Mouse (Mus musculus): Measurements from ENCODE around the gene Tlk1.

Gene Tlk1

DNA sequence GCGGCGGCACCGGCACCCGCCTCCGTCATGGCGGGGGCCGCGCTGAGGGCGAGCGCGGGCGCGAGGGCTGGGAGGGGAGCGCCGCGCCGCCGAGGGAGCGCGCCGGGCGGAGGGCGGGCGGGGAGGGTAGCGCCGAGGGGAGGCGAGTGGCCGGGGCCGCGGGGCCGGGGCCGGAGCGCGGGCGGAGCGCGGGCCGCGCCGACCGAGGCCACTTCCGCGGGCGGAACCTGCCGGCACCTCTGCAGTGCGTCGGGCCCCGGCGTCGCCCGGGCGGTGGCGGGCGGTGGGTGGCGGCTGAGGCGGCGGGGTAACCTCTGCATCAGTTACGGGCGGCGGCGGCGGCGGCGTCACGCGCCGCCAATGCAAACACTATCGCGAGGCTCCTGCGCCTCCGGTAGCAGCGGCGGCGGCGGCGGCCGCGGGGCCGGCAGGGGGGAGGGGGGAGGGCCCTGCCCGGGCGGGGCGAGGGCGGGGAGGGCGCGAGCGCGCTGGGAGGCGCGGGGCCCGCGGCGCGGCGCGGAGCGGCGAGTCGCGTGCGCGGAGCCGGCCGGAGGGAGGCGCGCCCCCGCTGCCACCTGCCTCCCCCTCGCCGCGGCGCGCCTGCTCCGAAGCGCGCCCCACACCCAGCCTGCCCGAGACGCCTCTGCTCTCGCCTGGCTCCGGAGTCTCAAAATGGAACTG is at the start of gene Tlk1:
Gene Tlk1 (minus strand): TSS at position 358 of the 681 bp plus-strand sequence.
- DNase-seq (ENCODE audit: low spot score) = peak; percentile 79

DNA sequence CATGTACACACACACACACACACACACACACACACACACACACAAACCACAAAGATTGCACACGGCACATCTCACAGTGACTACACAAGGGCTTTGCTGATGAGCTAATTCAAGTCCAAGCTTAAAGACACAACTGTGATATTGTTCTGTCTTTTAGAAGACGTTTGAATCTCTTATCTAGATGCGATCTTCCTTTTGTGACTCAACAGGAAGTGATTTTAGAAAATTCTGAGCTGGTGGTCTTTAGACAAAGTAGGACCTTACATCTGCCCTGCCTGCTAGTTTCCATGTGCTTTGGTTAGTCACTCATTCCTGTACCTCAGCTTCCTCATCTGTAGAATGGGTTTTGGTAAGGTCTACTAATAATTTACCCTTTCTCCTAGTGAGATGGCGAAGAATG is 49.6 kb upstream of the Tlk1 start:
- DNase-seq (ENCODE audit: low spot score) = no peak

DNA sequence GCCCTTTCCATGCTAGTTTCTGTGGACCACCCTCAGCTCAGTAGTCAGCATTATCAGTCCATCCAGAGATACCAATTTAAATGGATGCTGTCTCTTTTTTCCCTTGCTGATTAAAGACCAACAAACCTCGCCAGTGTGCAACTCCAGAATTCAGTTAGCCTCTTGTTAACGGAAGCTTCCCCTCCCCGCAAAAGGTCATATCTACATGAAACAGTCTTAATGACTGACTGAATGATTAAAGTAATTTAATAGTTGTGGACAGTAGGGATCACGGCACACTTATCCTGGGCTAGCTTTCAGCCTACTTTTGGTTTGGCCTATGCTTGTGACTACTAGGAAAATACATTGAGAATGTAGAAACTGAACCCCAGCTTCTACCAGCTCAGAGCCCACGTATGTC is 47.6 kb upstream of the Tlk1 start:
- DNase-seq (ENCODE audit: low spot score) = no peak

DNA sequence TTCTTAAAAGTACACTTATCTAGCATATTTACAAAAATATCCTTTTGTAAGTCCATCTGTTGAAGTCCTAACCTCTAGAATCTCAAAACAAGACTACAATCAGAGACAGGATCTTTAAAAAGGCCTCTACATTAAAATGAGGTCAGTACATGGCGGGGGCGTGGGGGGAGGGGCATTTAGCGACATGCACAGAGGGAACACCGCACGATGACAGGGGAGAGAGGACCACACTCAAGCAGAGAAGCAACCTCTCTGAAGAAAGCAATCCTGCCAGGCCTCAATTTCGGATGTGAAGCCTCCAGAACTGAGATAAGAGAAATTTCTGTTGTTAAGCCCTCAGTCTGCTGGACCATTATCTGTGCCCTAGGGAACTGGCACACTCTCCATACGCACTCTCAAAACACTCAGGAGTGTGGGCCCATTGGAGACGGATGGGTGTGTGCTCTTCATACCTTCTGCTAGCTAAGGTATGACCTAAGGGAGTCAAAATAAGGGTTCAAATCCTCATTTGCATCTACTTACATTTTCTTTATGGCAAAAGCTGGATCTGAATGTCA is 46.0 kb upstream of the Tlk1 start:
- DNase-seq (ENCODE audit: low spot score) = no peak

DNA sequence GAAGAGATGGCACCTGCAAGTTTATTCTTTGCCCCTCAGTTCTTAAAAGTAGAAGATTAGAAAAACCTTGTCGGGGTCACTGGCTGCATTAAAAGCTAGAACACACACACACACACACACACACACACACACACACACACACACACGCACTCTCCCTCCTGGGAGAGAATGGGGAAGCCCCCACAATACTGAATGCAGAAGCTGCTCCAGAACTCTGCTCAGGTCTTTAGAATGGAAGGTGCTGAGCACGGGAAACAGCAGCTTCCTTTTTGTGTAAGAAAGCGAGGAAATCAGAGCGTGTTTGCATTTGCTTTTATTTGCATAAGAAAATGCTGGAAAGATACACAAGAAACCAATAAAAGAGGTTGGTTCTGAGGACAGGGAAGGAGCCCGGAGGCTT is 45.3 kb upstream of the Tlk1 start:
- DNase-seq (ENCODE audit: low spot score) = no peak

DNA sequence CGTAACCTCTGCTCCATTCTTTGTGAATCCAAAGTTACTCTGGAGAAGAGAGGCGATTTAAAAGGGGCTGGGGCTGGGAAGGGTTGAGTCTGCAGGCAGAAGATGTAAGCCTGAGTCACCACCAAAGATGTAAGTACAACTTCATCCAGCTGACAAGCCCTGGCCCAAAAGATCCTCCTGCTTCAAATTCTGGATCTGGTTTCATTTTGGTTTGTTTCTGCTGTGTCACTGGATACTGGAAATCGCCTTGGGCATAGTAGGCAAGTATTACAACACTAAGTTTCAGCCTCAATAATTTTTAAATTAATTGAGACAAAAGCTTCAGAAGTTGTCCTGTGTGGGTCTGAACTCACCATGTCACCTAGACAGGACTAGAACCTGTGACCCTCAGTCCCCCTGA is 43.6 kb upstream of the Tlk1 start:
- no peak for DNase-seq (ENCODE audit: low spot score)

DNA sequence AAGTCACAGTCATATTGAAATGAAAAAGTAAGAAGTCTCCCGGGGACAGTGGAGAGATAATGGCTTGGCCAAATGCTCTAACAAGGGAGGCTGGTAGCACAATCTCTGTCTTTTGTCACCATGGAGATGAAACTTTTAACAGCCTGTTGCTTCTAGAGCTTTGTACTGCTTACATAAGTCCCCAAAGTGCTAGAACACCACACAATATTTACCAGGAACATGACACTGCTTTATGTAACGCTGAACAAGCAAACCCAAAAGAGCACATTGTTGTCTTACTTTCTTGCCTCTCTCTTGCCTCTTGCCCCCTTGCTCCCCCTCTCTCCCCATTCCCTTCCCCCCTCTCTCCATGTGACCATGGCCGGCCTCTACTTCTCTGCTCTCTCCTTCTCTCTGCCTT is 41.7 kb upstream of the Tlk1 start:
- DNase-seq (ENCODE audit: low spot score) = no peak

DNA sequence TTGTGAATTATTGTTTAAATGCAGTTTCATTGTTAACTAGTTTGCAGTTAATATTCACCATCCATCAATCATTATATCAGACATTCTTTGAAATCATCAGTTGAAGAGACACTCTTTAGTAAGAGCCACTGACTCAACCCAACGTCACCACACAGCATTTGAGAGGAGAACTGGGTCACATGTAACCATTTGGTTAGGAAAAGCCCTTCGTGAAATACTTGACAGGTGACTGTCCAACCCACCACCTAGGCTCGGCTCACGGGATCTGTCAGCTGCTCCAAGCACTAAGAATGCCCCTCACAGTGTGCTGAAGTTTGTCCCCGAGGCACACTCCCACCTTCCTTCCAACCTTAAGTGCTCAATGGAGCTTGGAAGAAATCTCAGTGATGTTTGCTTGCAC is 37.4 kb upstream of the Tlk1 start:
- DNase-seq (ENCODE audit: low spot score) = no peak

DNA sequence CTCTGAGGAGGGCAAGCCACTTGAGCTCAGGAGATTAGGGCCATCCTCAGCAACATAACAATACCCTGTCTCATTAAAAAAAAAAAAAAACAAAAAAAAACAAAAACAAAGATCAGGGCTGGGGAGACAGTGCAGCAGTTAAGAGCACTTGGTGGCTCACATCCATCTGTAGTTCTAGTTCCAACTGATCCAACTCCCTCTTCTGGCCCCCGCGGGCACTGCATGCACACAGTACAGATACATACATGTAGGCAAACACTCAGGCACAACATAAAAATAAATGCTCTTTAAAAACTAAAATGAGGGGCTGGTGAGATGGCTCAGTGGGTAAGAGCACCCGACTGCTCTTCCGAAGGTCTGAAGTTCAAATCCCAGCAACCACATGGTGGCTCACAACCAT is 34.2 kb upstream of the Tlk1 start:
- no peak for DNase-seq (ENCODE audit: low spot score)

DNA sequence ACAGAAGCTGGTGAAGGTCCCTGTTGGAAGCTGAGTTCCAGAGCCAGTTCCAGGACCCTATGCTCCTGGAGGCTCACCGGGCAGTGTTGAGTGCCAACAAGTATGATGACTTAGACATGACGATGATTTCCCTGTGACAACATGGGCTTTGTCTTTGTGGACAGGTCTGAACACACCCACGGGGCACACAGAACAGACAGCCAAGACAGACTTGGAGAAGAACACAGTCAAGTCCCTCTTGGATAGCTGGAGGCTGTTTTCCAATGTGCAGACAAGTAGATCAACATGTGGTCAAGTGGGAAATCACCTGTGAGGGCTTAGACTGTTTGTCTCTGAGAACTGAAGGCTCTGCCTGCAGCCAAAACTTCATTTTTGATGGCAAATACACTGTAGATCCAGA is 31.4 kb upstream of the Tlk1 start:
- DNase-seq (ENCODE audit: low spot score) = no peak

DNA sequence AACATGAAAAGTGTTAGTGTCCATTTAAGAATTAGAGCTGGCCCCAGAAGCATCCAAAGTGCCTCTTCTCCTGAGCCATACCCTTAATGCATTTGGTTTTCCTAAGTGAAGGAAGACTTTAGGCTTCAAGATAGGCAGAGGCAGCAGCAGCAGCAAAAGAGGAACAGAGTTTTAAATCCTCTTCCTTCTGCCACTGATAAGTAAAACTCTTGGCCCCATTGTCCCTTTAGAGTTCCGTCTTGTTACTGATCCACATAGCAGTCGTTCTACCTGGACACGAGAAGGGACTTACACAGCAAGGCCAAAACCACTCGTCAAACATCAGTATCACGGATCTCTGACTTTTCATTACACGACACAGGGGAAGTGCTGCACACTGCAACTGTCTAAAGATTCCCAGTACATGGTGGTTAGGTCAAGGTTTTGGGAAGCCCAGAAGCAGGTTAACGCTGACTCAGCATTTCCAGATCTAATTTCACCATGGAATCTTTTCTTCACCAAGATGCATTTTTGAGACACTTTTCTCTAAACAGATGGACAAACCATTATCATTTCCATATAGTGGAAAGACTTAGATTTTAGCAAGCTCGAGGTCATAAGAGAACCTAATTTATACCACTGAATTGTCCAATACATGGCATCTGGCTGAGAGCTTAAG is 28.8 kb upstream of the Tlk1 start:
- no peak for DNase-seq (ENCODE audit: low spot score)

DNA sequence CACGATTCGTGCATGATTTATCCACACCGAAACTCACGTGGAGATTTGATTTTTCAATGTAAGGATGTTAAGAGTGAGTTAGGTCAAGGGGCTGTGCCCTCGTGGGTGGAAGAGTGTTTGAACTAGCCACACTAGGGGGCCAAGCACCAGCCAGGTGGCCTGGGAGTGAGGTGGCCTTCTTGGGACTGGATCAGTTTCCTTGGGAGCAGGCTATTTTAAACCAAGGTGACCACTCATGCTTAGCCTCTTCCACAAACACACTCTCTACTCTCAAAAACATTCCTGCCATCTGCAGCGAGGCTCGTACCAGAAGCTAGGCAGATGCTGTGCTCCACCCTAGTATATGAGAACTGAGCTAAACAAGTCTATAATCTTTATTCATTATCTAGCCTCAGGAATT is 27.8 kb upstream of the Tlk1 start:
- DNase-seq (ENCODE audit: low spot score) = no peak

DNA sequence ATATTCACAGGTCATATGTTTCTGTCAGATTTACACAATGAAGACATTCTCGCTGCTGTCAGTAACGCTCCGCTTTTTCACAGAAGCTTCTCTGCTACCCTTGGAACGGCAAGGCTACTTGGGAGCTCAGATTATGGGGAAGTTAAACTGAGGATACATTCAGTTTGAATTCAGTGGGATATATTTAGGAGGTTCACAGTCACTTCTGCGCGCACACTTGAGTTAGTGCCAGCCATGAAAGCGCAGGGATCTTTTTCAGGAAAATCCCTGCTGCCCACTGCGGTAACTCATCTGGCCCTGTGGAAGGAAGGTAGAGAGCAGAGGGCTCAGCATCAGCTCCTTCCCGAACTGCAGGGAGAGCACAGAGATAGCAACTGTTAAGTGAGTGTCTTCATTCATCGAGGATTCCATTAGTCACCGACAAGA is 27.3 kb upstream of the Tlk1 start:
- DNase-seq (ENCODE audit: low spot score) = no peak

DNA sequence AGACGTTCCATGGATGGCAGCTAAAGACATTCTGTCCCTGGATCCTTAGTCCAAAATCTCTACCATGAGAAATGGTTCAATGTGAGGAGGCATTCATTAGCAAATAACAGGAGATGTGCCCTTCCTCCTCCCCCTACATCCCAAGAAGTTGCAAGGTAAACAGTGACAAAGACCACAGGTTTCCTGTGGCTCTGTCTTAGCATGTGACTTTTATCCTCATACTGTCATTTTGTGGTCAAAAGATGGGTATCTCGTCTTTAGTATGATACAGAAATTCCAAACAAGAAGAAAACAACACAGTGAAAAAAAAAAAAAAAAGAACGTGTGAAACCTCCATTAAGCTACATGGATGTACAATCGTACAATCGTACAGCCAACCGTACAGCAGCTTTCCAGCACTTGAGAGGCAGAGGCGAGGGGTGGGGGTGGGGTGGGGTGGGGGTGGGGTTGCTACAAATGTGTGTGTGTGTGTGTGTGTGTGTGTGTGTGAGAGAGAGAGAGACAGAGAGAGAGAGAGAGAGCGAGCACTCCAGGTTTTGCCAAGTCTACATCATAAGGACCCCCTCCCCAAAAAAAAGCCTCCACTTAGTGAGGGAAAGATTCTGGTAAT is 26.8 kb upstream of the Tlk1 start:
- no peak for DNase-seq (ENCODE audit: low spot score)

DNA sequence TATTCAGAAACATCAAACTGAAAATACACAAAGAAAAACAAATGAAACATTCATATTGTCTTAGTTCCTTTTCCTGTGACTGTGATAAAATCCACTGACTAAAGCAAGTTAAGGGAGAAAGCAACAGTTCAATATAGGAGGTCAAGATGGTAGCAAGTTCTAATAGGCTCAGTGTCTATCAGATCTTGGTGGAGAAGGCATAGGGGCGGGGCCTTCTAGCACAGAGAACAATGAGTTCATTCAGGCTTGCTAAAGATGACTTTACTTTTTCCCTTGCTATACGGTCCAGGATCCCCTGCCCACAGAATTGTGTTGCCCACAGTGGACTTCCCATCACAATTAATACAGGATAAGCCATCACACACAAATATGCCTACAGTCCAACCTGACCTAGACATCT is 20.3 kb upstream of the Tlk1 start:
- DNase-seq (ENCODE audit: low spot score) = no peak

DNA sequence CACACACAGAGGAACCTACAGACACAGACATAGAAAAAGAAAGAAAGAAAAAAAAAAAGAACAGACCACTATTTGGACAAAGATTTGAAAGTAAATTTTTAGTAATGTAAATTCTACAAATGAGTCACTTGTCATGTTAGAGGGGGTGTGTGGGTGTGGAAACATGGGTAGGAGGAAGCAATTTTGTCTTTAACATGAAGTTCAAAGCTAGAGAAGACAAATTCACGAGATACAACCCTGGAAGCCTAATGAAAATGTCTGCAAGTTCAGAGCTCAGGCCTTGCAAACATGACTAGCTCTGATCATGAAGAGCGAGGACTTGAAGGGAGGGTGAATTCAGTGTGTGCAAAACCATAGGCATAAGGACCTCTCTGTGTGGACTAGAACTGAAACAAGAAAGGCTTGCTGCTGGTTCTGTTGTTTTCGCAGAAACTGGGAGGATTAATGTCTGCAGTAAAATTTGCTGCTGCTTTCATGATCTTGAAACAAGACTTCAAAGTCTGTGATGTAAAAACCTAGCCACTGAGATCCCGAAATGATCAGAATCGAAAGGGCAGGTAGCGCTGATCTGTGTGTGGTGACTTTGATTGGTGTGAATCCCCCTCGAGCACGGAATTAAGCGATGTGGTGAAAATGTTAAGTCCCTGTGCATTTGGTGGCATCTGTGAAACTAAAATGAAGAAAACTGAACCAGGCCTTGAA is 19.3 kb upstream of the Tlk1 start:
- DNase-seq (ENCODE audit: low spot score) = no peak

DNA sequence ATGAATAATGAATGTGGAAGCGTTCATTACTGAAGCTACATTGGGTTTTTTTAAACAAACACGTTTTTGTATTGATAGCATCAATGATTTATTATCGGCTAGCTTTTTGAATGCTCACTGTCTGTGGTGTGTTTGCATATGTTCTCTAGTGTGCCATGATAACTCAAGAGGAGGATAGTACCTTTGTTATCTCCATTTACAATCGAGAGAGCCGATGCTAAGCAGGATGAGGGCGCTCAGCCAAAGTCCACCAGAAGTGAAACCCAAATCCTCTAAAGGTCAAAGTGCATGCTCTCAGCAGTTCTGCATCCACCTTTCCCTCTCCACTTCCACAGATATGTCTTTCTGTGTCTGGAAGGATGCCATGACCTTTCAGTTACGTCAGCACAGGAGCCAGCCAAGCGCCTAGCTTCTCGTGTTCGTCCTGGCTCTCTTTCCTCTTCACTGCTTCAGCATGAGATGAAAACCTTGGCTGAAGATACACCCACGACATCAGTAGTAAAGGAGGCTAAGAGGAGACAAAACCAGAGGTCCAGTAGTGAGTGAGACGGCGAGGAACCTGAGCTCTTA is 16.6 kb upstream of the Tlk1 start:
- DNase-seq (ENCODE audit: low spot score) = no peak

DNA sequence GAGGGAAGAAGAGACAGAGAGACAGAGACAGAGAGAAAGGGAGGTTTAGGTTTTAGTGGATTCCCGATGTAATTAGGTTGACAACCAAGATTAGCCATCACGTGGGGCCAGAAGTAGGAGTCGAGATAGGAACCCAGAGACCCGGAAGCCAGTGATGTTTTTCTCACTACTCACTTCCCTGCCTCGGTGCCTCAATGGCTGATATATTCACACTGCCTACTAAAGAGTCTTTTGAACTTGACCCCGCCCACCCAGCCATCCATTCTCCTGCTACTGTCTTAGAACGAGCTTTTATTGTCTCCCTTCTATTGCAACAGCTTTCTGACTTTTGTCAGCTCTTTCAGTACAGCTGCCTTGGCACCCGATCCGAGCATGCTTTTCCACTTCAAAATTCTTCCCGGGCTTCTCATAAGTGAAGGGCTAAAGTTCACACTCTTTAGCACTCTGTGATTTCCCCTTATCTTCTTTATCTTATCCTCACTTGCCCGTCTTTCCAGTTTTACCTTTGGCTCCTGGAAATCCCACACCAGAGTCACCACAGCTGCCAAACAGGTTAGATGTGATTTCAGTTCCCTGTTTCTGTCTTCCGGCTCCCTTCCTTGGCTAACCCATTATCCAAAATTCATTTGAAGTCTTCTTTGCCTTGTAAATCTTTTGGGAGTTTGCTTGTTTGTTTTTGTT is 13.1 kb upstream of the Tlk1 start:
- peak; percentile 46 for DNase-seq (ENCODE audit: low spot score)

DNA sequence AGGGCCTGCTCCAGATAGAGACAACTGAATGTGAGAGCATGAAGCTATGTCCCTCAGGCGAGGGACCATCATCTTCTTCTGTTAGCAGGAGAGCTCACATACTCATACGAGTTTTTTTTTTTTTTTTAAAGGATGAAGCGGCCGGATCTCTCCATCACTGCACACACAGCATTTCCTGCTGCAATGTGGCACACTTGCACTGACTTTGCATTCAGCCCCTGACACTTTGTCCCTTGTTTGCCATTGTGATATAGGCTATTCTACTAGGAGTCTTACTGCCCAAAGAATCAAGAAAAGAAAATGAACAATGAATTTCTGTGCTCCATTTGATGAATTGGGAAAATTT is 10.8 kb upstream of the Tlk1 start:
- no peak for DNase-seq (ENCODE audit: low spot score)

DNA sequence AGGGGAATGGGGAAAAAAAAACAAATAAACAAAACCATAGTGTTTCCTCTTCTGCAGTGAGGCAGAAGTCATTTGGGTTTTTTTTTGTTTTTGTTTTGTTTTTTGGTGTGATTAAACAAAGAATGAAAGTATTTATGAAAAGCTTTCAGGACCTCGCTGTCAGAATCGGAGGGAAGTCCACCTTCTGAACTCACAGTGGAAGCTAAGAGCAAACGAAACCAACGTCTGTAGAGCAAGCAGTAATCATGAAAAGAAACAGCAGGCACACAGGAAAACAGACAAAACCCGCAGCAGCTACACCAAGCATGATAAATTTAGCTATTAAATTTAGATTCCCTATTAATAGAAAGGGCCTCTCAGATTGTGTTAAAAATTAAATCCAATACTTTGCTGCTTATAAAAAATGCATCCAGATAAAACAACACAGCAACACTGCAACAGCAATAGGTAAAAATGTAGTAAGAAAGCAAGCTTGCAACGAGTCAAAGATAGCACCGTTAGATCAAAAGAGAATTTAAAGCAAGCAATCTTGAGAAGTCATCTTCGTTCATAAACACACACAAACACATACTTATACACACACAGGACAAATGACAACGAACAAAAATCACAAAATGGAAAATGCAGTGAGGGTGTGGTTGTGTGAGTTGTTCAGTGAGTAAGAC is 10.2 kb upstream of the Tlk1 start:
- no peak for DNase-seq (ENCODE audit: low spot score)

DNA sequence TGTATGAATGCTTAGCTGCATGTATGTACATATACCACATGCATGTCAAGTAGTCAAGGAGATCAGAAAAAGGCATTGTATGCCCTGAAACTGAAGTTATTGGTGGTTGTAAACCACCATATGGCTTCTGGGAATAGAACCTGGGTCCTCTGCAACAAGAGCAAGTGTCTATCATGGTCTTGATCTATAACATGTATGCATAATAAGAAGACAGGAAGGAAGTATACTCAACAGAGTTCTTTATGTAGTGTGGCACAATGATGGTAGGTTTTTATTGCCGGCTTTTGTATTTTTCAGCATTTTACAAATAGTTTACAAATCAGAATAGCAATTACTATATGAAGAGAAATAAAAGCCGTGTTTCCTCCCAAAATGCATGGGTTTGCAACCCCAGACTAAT is 9.7 kb upstream of the Tlk1 start:
- DNase-seq (ENCODE audit: low spot score) = no peak
